Mouse (Mus musculus) CD4-positive, CD25-positive, alpha-beta regulatory T cell, adult 4 months (primary cell): Measurements from ENCODE around the gene Hes1. TPM values are rescaled to one million over a fixed set of nuclear protein-coding genes. Genes with fewer than 3 reads are reported as not detected.
"Not testable (repeated sequence)": the region's sequence is repeated elsewhere in the genome, so short reads cannot be mapped to it uniquely, and the experiment has no call there.

Experiments
- ATAC-seq: one replicate; pipeline ENCODE4 v1.8.0; 2017
- polyA plus RNA-seq, 2 experiments: library from polyadenylated mRNA; unstranded; fragments of 100-300 nt; shearing (Covaris generic); gene quantifications; one replicate each; pipeline ENCODE4 v1.2.1; 2017

Gene Hes1
- polyA plus RNA-seq, 2 experiments from 2014 or later = 0.22 TPM; not detected in 1

DNA sequence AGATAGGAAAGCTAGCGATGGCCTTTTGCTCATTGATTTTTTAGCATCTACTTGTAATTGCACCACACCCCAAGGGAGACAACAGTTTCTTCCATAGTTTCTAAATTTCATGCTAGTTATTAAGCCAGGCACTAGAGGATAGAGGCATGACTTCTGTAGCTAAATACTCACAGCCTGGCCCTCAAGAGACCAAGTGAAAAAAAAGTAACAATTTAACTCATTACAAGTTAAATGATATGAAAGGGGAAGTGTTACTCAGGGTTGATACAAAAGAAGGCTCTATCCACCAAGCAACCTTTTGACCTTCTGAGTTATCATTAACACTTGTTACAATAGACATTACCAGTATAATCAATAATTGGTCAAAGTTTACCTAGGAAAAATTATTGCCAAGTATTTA is 9.1 kb downstream of the Hes1 start:
- no peak for ATAC-seq

DNA sequence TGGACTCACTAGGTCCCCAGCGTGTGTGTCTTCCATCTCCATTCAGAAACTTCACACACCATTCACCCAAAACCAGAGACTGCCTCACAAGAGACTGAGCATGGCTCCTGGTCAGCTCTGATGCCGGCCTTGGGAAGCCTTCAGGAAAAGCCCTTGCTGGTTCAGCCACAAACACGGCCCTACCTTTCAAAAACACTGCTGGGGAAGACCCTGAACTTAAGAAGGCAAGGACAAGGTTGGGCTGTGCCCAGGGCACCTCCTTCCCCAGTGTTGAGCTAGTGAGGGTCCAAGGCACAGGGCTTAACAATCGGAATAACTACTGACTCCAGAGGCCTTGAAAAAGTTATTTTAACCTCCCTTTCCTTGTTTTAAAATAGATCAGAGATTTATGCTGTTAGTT is 17.3 kb downstream of the Hes1 start:
- ATAC-seq = no peak

DNA sequence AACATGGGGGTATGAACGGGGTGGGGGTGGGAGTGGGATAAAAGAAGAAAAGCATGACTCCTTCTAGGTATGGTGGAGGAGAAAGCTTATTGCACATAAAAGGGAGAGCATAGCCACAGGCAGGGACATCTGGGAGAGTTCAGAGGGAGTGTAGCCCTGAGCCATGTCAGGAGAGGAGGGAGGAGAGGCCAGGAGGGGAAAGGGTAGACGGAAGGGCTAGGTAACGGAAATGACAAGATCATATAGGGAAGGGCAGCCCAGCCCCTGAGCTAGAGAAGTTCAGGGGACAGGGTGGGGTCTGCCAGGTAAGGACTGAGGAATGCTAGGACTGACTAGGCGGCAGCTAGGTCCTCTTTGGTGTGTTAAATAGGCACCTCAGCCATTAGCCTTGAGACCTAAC is 17.8 kb downstream of the Hes1 start:
- ATAC-seq = no peak

DNA sequence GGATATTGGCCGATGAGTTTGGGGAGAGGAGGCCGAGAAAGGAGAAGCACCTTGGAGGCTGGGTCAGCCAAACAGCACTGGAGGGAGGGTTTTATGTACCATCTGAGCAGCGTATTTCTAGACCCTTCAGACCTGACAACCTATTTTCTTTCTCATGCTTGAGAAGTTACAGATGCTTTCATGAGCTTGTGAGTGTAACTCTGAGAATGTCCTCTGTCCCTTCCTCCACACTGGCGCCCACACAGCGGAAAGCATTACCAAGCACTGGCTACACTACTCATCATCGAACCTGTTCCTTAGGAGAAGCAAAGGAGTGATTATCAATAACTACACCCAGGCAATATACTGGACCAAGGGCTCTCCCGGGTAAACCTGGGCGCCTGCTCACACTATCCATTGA is 18.8 kb downstream of the Hes1 start:
- no peak for ATAC-seq

DNA sequence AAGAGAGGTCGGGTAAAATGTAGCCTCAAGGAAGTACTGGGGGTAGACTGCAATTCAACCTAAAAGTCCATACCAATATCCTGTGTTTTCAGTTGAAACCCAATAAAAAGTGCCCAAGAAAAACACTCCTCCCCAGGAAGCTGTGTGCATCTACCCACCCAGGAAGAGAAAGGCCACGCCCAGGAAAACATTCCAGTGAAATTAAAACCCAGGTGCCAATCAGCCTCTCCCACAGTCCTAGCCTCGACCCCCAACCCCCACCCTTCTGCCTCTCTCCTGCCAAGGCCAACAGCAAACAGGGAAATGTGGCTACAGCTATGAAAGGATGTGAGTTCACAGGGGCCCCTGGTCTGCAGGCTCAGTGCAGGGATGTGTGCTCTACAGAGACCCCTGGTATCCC is 19.4 kb downstream of the Hes1 start:
- no peak for ATAC-seq

DNA sequence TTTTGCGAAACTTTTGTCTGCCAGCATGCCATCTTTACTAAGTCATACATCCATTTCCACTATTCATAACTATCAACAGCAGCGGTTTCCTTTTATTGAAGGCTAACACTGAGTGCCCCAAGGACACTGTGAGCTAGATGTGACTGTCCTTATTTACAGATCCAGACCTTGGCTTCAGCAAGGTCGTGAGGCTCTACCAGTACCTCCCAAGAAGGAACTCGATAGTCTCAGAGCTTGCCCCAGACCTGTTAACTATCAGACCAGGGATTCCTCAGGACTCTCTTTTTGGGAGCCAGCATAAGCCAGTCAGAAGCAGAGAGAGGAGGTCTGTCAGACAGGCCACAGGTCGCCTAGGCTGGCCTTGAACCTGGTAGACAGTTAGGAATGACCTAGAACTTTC is 24.5 kb downstream of the Hes1 start:
- ATAC-seq = no peak

DNA sequence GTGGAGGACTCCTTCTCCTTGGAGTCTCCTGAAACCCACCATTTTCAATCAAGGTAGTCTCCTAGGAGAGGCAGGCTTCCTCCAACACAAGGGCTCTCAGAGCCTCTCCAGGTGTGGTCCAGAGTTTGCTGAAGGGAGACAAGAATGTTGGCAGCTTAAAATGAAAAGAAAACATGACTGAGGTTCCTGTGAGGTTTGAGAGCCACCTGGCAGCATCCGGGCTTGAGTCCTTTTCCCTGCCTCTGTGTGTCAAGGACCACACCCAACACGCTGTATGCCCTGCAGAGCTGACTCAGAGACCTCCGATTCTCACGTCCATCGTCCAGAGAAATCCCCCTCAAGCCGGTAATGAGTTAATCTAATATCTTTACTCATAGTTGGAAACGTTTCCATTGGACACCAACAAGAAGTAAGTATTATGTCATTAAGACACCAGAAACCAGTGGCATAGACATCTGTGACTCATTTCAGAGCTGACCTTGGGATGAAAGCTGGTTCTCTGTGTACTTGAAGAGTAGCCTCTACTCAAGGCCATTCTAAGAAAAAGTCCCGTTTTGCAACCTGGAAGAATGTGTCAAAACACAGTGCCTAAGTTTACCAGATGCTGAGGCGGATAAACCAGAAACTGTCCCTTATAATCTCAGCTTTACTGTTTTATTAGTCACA is 26.1 kb downstream of the Hes1 start:
- ATAC-seq = no peak

DNA sequence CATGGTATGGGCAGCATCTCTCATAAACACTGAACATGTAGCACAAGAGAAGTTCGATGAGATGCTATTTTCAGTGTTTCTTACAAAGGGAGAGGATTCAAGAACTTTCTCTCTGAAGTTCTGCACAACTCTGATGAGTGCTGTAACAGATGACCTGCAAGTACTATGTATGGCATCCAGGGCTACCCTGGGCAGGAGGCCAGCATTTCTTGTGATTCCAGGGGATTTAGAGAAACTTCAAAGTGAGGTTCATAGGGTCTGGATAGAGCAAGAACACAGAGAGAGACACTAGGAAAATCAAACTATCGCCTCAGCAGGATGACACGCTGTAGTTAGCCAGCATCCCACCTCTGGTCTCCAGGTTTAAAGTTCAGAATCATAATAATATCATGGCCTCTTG is 31.9 kb downstream of the Hes1 start:
- ATAC-seq = no peak

DNA sequence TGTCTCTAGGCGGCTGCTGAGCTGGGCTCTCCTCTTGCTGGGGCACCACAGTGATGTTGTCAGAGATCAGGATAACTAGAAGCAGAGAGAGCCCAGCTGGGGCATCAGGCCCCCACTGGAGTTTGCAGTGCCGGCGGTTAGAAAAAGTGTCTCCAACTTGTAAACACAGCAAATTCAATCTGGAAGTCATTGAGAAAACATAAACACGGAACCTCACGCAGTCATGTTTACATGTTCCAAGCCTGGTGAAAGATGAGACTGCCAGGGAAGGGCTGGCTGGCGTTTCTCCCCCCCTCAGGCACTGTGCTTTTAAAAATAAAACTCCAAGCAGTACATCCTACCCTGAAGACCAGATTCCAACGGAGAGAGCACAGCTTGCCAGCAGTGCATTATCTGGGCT is 32.3 kb downstream of the Hes1 start:
- ATAC-seq = no peak

DNA sequence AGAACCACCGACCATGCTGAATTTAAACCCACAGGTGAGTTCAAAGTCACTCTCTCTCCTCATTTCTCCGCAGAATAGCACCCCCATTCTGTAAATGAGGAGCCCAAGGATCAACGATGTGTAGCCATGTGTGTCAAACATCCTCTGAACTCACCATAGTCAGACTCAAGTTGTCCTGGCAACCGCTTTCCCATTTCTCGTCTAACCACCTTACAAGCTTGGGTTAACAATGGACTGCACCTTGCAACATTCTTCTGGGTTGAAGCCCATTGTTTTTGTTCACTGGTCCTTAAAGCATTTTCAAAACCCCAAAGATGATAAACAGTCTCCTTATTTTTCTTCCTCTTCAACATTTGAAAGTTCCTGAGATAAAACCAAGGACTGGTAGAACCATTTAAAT is 34.9 kb downstream of the Hes1 start:
- no peak for ATAC-seq

DNA sequence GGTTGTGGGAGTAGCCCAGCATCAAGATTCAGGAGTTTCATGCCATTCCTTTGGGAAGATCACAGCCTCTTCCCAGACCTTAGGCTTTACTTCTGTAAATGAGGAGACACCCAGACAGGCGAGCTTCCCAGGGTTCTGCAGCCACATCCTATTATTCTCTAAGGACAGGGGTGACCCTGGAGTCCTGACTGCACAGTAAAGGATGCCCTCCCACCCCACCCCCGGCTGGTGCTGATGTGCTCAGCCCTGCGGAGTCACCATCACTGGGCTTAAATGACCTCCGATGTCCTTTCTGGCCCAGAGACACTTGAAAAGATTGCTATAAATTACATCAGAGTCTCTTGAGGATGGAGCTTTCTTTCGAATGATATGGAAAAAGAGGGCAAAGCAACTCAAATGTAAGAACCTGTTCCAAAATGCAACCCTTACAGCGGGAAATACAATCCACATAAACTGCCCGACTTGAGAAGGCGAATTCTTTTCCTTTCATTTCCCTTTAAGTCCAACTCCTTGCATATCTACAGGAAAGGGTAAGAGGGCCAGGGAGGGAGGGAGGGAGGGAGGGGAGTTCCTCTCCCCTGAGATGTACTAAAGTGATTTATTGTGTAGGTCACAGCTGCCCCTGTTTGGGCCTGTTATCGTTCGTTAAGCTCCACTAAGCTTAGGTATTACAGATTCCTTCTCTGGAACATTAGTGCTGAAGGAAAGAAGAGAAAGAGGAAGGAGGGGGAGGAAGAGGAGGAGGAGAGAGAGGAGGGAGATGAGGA is 38.1 kb downstream of the Hes1 start:
- ATAC-seq = no peak

DNA sequence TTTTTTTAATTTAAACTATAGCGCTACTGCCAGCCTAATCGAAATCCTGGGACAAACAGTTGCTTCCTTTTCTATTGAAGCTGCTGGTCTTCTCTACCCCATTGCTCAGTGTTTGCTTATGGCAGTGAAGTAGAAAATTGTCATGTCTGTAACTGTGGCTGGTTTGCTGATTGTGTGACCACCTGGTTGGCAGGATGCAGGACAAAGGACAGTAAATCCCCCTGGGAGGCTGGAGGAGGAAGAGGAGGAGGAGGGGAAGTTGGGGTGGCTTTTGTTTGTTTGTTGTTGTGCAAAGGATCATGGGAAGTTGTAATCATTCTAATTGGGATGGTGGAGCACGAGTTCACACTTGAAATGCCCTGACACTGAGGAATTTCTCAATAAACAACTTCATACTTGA is 38.8 kb downstream of the Hes1 start:
- no peak for ATAC-seq

DNA sequence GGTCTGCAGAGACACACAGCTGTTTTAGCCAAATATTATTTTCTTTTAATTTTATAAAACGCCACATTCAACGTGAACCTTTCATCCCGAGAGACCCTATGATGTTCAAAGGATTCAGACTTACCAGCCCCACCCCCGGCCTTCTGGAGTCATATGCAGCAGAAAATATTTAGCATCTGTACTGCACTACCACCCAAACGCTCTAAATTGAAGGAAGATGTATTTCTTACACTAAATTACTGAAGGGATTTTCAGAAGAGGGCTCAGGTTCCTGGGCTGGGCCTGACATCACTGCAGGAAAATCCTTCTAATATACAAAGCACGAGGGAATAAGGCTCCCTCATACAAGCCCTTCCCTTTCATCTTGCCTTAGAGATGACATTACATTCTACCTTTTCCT is 39.3 kb downstream of the Hes1 start:
- ATAC-seq = no peak

DNA sequence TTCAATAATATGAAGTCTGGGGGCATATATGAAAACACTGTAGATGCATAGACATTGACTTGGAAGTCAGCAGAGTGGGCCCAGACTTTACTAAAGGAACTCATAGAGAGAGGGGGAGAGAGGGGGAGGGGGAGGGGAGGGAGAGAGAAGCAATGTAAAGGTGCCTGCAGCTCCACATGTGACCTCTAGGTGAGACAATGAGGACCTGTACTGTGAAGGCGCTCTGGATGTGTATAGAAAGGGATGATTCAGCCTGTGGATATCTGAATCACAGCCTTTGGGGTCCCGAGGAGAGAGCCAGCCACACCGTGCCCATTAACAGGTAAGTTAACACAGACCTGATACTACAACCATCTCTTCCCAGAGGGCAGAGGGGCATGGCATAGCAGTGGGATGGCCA is 40.2 kb downstream of the Hes1 start:
- ATAC-seq = no peak

DNA sequence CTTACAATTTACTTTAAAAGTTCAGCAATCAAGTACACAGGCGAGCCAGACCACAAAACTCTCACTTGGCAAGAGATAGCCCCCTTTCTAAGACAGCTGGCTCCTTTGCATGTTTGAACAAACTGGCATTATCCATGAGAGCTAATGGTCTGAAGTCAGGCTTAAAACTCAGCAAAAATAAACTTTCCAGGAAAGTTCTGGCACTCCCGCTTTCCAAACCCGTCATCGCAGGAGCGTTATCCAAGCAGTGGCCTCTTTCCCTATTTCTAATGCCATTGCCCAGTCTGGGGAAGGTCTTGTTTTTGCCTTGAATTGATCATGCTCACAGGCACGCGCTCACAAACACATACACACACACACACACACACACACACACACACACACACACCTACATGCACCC is 41.3 kb downstream of the Hes1 start:
- ATAC-seq = no peak

DNA sequence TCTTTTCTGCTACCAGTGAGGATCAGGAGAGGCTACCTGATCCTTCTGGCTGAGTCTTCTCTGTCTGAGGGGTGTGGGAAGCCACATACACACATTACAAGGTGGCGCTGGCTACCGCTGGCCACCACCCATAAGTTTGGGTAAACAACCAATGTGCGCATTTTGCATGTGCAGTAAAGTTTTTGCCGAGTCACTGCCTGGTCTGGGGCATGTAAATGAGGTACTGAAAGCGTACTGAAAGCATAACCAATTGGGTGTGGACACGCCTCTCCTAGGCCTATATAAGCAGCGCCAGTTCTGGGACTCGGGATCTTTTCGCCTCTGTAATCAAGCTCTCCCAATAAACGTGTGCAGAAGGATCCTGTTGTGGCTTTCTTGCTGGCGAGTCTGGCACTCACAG is 44.0 kb downstream of the Hes1 start:
- ATAC-seq = not testable (repeated sequence)

DNA sequence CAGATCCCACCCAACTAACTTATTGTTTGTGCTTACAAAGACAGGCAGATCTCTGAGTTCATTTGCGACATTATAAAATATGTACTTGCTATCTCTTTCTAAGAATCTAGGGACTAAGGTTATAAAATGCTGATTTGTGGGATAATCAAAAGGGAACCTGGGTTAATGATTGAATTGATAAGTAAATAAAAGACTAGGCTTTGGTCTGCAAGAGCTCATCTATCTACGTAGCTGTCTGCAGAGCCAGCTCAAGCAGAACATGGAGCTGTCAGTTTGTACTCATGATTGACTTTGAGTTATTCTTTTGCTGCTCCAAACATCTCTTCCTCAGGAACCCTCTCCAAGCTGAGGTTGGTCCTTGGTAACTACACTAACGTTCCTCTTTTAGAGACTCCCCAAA is 46.3 kb downstream of the Hes1 start:
- ATAC-seq = no peak

DNA sequence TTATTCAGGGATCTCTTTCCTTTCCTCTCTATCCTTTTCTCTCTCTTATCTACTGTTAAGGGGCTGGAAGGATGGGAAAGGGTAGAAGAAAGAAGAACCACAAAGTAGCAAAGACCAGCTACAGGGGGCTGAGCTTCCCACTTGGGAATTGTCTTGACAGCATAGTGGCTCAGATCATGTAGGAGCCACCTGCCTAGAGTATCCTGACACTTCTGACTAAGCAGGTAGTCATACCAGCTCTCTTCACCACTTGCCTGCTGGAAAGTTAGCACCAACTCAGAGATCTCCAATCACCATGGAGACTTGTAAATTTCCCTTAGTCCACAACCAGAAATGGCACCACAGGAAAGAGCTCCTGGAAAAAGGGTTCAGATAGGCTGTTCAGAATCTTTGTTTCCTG is 46.9 kb downstream of the Hes1 start:
- no peak for ATAC-seq

DNA sequence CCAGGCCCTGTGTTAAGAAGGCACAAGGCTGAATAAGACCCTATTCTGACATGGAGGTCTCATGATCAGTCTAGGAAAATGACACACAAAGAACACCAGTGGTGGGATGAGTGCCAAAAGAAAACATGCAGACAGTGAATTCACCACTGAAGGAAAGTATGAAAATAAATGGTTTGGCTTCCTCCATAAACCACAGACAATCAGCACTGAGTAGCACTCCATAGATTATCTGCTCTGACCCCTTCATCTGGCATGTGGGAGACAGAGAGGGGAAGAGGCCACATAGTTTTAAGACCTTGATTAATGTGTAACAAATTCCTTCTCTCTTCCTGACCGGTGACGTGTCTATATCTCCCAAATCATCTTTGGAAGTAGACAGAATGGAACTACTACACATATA is 47.4 kb downstream of the Hes1 start:
- ATAC-seq = no peak

DNA sequence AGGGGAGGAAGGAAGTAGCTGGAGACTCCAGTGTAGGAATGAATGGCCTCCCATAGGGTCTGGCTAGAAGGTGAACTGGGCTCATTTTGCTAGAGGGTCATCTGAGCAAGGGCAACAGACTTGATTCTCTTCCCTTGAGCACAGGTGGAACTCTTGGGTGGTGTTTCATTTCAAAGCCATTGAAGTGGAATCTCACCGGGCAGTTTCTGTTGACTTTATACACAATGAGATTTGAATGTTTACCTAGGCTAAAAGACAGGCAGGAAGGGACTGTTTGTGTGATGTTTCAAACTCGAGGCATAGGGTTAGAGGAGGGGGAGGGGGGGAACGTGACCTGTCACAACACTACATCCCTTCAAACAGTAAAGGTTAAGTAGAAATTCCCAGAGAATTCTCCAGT is 49.0 kb downstream of the Hes1 start:
- ATAC-seq = no peak

DNA sequence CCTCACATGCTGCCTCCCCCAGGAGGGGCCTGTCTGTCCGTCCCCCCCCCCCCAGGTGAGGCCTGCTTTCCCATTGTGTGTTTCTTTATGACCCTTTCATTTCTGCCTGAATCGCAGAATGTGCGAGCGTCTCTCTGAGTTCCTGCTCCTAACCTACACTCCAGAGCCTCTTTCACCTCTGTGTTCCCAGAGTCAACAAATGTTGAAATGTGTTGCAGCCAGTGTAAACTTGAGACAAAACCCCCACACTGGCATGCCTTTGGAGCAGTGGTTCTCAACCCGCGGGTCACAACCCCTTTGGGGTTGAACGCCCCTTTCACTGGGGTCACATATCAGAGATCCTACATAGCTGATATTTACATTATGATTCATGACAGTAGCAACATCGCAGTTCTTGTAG is 49.6 kb downstream of the Hes1 start:
- no peak for ATAC-seq

DNA sequence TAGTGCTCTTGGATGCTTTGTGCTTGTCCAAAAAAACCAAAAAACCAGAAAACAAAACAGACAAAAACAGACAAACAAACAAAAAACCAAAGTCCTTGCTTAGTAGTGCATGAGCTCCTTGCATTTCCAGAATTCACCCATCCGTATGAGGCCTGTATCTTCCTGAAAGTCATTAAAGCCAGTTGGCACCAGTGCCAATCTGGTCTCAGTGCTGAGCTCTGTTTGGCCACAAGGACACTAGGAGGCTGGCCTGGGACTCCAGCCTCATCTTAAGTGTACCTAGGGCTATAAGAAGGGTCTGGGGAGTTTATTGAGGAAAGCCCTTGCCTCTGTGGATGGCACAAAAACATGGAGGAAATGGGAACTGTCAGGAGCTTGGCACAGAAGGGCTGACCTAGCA is 50.3 kb downstream of the Hes1 start:
- ATAC-seq = no peak
